Mouse (Mus musculus) heart, postnatal 0 days (tissue): Measurements from ENCODE around the gene Col25a1. TPM values are rescaled to one million over a fixed set of nuclear protein-coding genes. Genes with fewer than 3 reads are reported as not detected.
A peak's percentile ranks its signal among the peaks of the same experiment; 100 is the strongest.

Source experiments
- ATAC-seq: fragments of 200-750 bp; cut with Nextera tagmentation; 2 replicates; pipeline ENCODE4 v1.8.0; 2017; ENCODE audit warnings: low read depth, moderate number of reproducible peaks, moderate library complexity; ENCODE audit not compliant: insufficient read depth
- DNase-seq: peaks from one replicate; pipeline ENCODE4 v3.0.0-alpha.2; 2016; ENCODE audit warnings: low spot score
- H3K27ac ChIP-seq: fragments of 300-500 bp; sonication (generic); 2 replicates; pipeline ENCODE4 v1.5.1; 2014; ENCODE audit warnings: low read depth, mild to moderate bottlenecking
- H3K27me3 ChIP-seq: fragments of 300-500 bp; sonication (generic); 2 replicates; pipeline ENCODE4 v1.6.1; 2014; ENCODE audit warnings: low read length, mixed read lengths; ENCODE audit not compliant: control insufficient read depth, insufficient read depth
- H3K36me3 ChIP-seq: fragments of 300-500 bp; sonication (generic); replicated peaks from 2 replicates; pipeline ENCODE4 v1.6.1; 2014; ENCODE audit warnings: low read length, mixed read lengths; ENCODE audit not compliant: control insufficient read depth, insufficient read depth
- H3K4me1 ChIP-seq: fragments of 300-500 bp; sonication (generic); 2 replicates; pipeline ENCODE4 v1.6.1; 2014; ENCODE audit warnings: antibody characterized with exemption; ENCODE audit not compliant: control insufficient read depth, insufficient read depth
- H3K4me2 ChIP-seq: fragments of 300-500 bp; sonication (generic); 2 replicates; pipeline ENCODE4 v1.6.1; 2014; ENCODE audit warnings: low read depth, mild to moderate bottlenecking, low read length, moderate library complexity
- H3K4me3 ChIP-seq: fragments of 300-500 bp; sonication (generic); 2 replicates; pipeline ENCODE4 v1.5.1; 2014; ENCODE audit warnings: low read depth, low read length
- H3K9ac ChIP-seq: fragments of 300-500 bp; sonication (generic); replicated peaks from 2 replicates; pipeline ENCODE4 v1.6.1; 2014; ENCODE audit warnings: low read depth, low read length, mixed read lengths
- H3K9me3 ChIP-seq: fragments of 300-500 bp; sonication (generic); replicated peaks from 2 replicates; pipeline ENCODE4 v1.6.1; 2016; ENCODE audit warnings: low read length; ENCODE audit not compliant: control insufficient read depth
- CTCF ChIP-seq: IDR thresholded peaks from 2 replicates; pipeline ENCODE4 v1.5.1; 2016; ENCODE audit warnings: antibody characterized with exemption, control low read depth, low read depth
- EP300 ChIP-seq: IDR thresholded peaks from 2 replicates; pipeline ENCODE4 v1.6.1; 2016; ENCODE audit warnings: antibody characterized with exemption, low read depth
- WGBS: fragments of 180-500 bp; shearing (Covaris S2); extraction: QIAGEN DNeasy Blood & Tissue Kit; methylation state at CpG from one replicate; pipeline ENCODE4 v1.1.7; 2014; 5-methylcytosine and 5-hydroxymethylcytosine counted together
- polyA plus RNA-seq: library from polyadenylated mRNA; unstranded; fragments of >200 nt; fragmentation: Nextera tagmentation; extraction: Ambion mirVana; gene quantifications from 2 replicates; pipeline ENCODE4 v1.2.1, GENCODE M21; 2015
- total RNA-seq: library from RNA; depleted of rRNA; stranded (reverse); fragments of >200 nt; gene quantifications from 2 replicates; pipeline ENCODE4 v1.2.3, GENCODE M21; 2014; ENCODE audit warnings: low replicate concordance

Gene Col25a1
- total and polyA plus RNA-seq, 2 experiments from 2014 or later, result 0.67 to 0.92 TPM

DNA sequence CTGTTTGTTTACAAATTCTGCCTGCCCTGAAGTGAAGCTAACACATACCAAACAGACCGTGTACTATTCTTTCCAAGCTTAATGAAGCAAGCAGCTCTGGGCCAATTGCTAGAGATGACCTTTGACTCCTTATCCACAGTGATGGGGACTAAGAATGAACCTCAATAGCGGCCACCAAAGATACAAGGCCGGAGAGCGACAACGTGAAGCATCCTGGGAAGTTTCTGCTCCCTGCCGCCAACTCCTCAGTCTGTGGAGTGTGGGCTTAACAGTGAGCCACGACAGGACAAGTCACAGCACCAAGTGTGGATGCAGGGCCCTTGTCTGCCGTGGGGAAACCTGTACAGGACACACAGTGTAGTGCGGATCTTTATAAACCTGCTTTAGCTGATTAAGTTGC is 247.3 kb downstream of the Col25a1 start:
- ATAC-seq (no peak), DNase-seq (no peak)
- H3K4me2 ChIP-seq, result no peak overlapping the region
- H3K36me3 ChIP-seq, result no peaks in the 10 kb centered on the region
- H3K9ac ChIP-seq, result no peak overlapping the region
- no peak for TF ChIP-seq CTCF
- TF ChIP-seq EP300, result no peak
- no peaks in the 10 kb centered on the region for H3K27me3 ChIP-seq
- no peaks in the 10 kb centered on the region for H3K9me3 ChIP-seq
- H3K27ac ChIP-seq, result no peak overlapping the region
- no peak overlapping the region for H3K4me3 ChIP-seq
- WGBS, result 76% methylated on average over 9 of the region's 9 CpGs
- H3K4me1 ChIP-seq, result no peaks in the 10 kb centered on the region

- Histone ChIP-seq H3K27me3 (no peaks in the 10 kb centered on the region), H3K36me3 (no peaks in the 10 kb centered on the region)
- 81% methylated on average over 5 of the region's 5 CpGs for WGBS
Measured at GRCm38 (mm10) chr3:130380299-130380845, 249.1 kb downstream of the Col25a1 start.

GRCm38 (mm10) chr3:130381691-130382090 is 250.4 kb downstream of the Col25a1 start:
- no peak for TF ChIP-seq CTCF
- TF ChIP-seq EP300, result no peak
- H3K27ac ChIP-seq, result no peak overlapping the region
- H3K4me2 ChIP-seq, result no peak overlapping the region
- H3K36me3 ChIP-seq, result no peaks in the 10 kb centered on the region
- ATAC-seq (no peak), DNase-seq (no peak)
- no peaks in the 10 kb centered on the region for H3K4me1 ChIP-seq
- no peak overlapping the region for H3K9ac ChIP-seq
- WGBS, result 89% methylated on average over 5 of the region's 5 CpGs
- H3K4me3 ChIP-seq, result no peak overlapping the region
- no peaks in the 10 kb centered on the region for H3K9me3 ChIP-seq
- H3K27me3 ChIP-seq, result no peaks in the 10 kb centered on the region

More at GRCm38 (mm10) chr3:130380299-130380845, 249.1 kb downstream of the Col25a1 start:
- Histone ChIP-seq H3K9ac (no peak overlapping the region), H3K4me2 (no peak overlapping the region), H3K4me3 (no peak overlapping the region), H3K9me3 (no peaks in the 10 kb centered on the region), H3K27ac (no peak overlapping the region), H3K4me1 (no peaks in the 10 kb centered on the region)
- no peak for ATAC-seq
- no peak for TF ChIP-seq CTCF
- no peak for TF ChIP-seq EP300
- no peak for DNase-seq

DNA sequence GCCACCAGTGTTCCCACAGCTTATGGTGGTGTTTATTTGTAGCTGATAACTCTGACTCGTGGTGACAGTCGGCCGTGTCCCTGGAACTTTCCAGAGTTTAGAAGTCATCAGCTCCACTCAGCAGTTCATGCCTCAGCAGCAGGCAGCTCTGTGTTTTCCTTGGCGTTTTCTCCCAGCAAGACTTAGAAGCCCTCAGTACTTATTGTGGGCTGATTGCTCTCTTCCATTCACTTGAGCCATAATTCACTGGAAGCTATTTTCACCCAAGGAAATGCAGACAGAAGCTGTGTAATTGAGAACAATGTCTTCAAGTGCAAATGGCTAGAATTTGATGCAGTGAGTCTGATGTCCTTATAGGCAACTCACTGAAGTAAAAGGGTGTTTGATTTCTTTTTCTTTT is 254.6 kb downstream of the Col25a1 start:
- DNase-seq, result peak; percentile 8
- no peak overlapping the region for H3K4me2 ChIP-seq
- 14% methylated on average over 4 of the region's 4 CpGs for WGBS
- H3K4me3 ChIP-seq, result no peak overlapping the region
- no peak for TF ChIP-seq CTCF
- no peak for TF ChIP-seq EP300
- no peak for ATAC-seq
- no peaks in the 10 kb centered on the region for H3K36me3 ChIP-seq
- no peak overlapping the region for H3K9ac ChIP-seq
- H3K27me3 ChIP-seq, result no peaks in the 10 kb centered on the region
- H3K9me3 ChIP-seq, result no peaks in the 10 kb centered on the region
- H3K4me1 ChIP-seq, result peaks cover 7% of the 10 kb centered on the region; the same call in 1 of the 2 replicates
- H3K27ac ChIP-seq, result no peak overlapping the region

GRCm38 (mm10) chr3:130387156-130387555 is 255.9 kb downstream of the Col25a1 start:
- no peaks in the 10 kb centered on the region for H3K36me3 ChIP-seq
- WGBS, result 82% methylated on average over 4 of the region's 4 CpGs
- H3K4me2 ChIP-seq, result no peak overlapping the region
- no peak for TF ChIP-seq EP300
- TF ChIP-seq CTCF, result no peak
- no peak overlapping the region for H3K4me3 ChIP-seq
- no peaks in the 10 kb centered on the region for H3K9me3 ChIP-seq
- ATAC-seq (no peak), DNase-seq (no peak)
- no peak overlapping the region for H3K9ac ChIP-seq
- peaks cover 7% of the 10 kb centered on the region; the same call in 1 of the 2 replicates for H3K4me1 ChIP-seq
- H3K27ac ChIP-seq, result no peak overlapping the region
- H3K27me3 ChIP-seq, result no peaks in the 10 kb centered on the region
